Mouse (Mus musculus): ENCODE measurements around the gene Pml. TPM values are rescaled to one million over a fixed set of nuclear protein-coding genes. Genes with fewer than 3 reads are reported as not detected.
A peak's percentile ranks its signal among the peaks of the same experiment; 100 is the strongest.
"Not testable (repeated sequence)": the region's sequence is repeated elsewhere in the genome, so short reads cannot be mapped to it uniquely, and the experiment has no call there.

Gene Pml
- polyA plus RNA-seq, 1 experiment from 2014 or later = 10.6 TPM

DNA sequence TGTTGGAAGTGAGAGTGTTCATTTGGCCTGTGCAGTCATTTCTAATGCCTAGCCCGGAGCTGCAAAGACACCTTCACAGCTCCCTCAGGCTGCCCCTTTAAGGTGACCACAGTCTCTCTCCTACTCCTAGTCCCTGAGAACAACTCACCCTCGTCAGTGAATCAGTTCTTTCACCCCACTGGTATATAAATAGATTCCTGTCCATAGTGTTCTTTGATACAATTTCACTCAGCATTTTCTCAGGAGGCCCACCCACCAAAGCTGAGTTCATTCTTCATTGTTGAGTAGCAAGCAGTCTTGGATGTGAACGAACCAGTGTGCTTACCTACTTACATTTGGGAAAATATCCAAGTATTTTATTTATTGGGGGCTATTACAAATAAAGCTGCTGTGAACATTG is 25.0 kb upstream of the Pml start:
- H3K27ac ChIP-seq (ENCODE audit: low read depth, low read length) = no peak overlapping the region
- no peak for ATAC-seq (ENCODE audit: insufficient read depth, low FRiP score, low TSS enrichment)
- peaks cover 4% of the 10 kb centered on the region; the same call in 1 of the 2 replicates for H3K4me1 ChIP-seq (ENCODE audit: control insufficient read depth, insufficient read depth, low read length)
- H3K9me3 ChIP-seq (ENCODE audit: control insufficient read depth, low read length) = no peaks in the 10 kb centered on the region
- H3K4me2 ChIP-seq (ENCODE audit: low read depth) = no peak overlapping the region
- 60% methylated on average over 3 of the region's 3 CpGs for WGBS
- DNase-seq (ENCODE audit: low spot score) = no peak
- H3K36me3 ChIP-seq (ENCODE audit: control insufficient read depth, insufficient read depth, low read length) = no peaks in the 10 kb centered on the region
- H3K27me3 ChIP-seq (ENCODE audit: control insufficient read depth, insufficient read depth, low read length) = no peaks in the 10 kb centered on the region
- H3K9ac ChIP-seq (ENCODE audit: low read length) = no peak overlapping the region
- no peak overlapping the region for H3K4me3 ChIP-seq (ENCODE audit: low read depth, low read length)

DNA sequence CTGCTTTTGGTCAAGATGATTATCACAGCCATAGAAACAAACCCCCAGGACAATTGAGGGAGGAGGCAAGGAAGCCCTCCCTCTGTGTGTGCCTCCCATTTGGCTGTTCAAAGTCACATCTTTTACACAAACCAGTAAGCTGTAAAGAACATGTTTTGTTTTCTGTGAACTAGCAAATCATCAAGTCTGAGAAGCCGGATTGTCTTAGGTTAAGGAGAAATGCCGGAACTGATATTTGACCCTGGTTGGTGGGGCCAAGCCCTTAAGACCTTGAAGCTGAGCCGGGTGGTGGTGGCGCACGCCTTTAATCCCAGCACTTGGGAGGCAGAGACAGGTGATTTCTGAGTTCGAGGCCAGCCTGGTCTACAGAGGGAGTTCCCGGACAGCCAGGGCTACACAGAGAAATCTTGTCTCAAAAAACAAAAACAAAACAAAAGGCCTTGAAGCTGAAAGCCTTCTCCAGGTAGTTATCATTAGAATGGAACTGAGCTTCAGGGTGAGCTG is 24.6 kb upstream of the Pml start:
- 84% methylated on average over 7 of the region's 7 CpGs for WGBS
- no peaks in the 10 kb centered on the region for H3K27me3 ChIP-seq (ENCODE audit: control insufficient read depth, insufficient read depth, low read length)
- no peak for DNase-seq (ENCODE audit: low spot score)
- no peak overlapping the region for H3K4me3 ChIP-seq (ENCODE audit: low read depth, low read length)
- H3K4me2 ChIP-seq (ENCODE audit: low read depth) = no peak overlapping the region
- ATAC-seq (ENCODE audit: insufficient read depth, low FRiP score, low TSS enrichment) = no peak
- H3K36me3 ChIP-seq (ENCODE audit: control insufficient read depth, insufficient read depth, low read length) = no peaks in the 10 kb centered on the region
- no peak overlapping the region for H3K27ac ChIP-seq (ENCODE audit: low read depth, low read length)
- H3K9ac ChIP-seq (ENCODE audit: low read length) = no peak overlapping the region
- peaks cover 4% of the 10 kb centered on the region; the same call in 1 of the 2 replicates for H3K4me1 ChIP-seq (ENCODE audit: control insufficient read depth, insufficient read depth, low read length)
- no peaks in the 10 kb centered on the region for H3K9me3 ChIP-seq (ENCODE audit: control insufficient read depth, low read length)

DNA sequence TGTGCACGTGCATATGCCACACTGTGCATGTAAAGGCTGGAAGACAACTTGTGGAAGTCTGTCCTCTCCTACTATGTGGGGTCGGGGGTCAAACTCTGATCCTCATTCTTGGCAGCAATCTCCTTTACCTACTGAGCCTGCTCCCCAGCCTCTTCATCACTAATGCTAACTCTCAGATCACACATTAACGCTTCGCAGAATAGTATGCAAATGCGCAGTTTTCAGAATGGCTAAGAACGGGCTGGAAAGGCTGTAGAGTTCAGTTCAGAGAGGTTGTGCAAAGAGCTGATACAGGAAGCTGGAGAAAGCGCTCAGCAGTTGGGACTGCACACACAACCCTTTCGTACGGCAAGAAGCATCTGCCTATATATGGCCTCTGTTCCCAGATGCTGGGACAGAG is 23.3 kb upstream of the Pml start:
- H3K9ac ChIP-seq (ENCODE audit: low read length) = no peak overlapping the region
- 77% methylated on average over 9 of the region's 9 CpGs for WGBS
- H3K9me3 ChIP-seq (ENCODE audit: control insufficient read depth, low read length) = no peaks in the 10 kb centered on the region
- H3K36me3 ChIP-seq (ENCODE audit: control insufficient read depth, insufficient read depth, low read length) = no peaks in the 10 kb centered on the region
- ATAC-seq (ENCODE audit: insufficient read depth, low FRiP score, low TSS enrichment) (no peak), DNase-seq (ENCODE audit: low spot score) (no peak)
- no peak overlapping the region for H3K27ac ChIP-seq (ENCODE audit: low read depth, low read length)
- no peak overlapping the region for H3K4me2 ChIP-seq (ENCODE audit: low read depth)
- H3K27me3 ChIP-seq (ENCODE audit: control insufficient read depth, insufficient read depth, low read length) = no peaks in the 10 kb centered on the region
- no peak overlapping the region for H3K4me3 ChIP-seq (ENCODE audit: low read depth, low read length)
- peaks cover 4% of the 10 kb centered on the region; the same call in 1 of the 2 replicates for H3K4me1 ChIP-seq (ENCODE audit: control insufficient read depth, insufficient read depth, low read length)

DNA sequence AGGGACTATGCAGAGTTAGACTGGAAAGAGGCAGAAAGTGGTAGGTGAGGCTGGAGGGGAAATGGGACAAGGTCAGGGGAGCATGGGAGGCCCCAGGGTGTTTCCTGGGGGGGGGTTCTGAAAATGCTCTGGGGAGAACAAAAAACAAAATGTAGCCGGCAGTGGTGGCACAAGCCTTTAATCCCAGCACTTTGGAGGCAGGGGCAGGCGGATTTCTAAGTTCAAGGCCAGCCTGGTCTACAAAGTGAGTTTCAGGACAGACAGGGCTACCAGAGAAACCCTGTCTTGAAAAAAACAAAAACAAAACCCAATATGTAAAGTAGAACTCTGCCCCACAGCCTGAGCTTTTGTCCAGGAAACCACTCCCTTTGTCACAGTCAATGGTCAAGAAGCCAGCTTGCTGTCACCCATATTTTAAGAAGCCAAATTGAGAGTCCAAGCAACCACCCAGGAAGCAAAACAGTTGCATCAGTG is 22.5 kb upstream of the Pml start:
- Histone ChIP-seq H3K36me3 (ENCODE audit: control insufficient read depth, insufficient read depth, low read length) (no peaks in the 10 kb centered on the region), H3K4me1 (ENCODE audit: control insufficient read depth, insufficient read depth, low read length) (peaks cover 4% of the 10 kb centered on the region; the same call in 1 of the 2 replicates), H3K4me3 (ENCODE audit: low read depth, low read length) (no peak overlapping the region), H3K9ac (ENCODE audit: low read length) (no peak overlapping the region), H3K4me2 (ENCODE audit: low read depth) (no peak overlapping the region), H3K27ac (ENCODE audit: low read depth, low read length) (no peak overlapping the region), H3K9me3 (ENCODE audit: control insufficient read depth, low read length) (no peaks in the 10 kb centered on the region), H3K27me3 (ENCODE audit: control insufficient read depth, insufficient read depth, low read length) (no peaks in the 10 kb centered on the region)
- 82% methylated on average over 2 of the region's 2 CpGs for WGBS
- DNase-seq (ENCODE audit: low spot score) (no peak), ATAC-seq (ENCODE audit: insufficient read depth, low FRiP score, low TSS enrichment) (no peak)

DNA sequence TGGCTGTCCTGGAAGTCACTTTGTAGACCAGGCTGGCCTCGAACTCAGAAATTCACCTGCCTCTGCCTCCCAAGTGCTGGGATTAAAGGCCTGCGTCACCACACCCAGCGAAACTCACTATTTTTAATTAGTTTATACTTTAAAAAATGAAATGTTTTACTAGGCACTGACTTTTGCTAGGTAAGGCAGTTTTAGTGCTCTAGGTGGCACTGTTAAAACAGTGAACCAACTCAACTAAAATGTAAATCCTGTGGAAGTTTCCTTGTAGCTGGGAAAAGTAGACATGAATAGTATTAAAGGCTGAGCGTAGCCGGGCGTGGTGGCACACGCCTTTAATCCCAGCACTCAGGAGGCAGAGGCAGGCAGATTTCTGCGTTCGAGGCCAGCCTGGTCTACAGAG is 22.0 kb upstream of the Pml start:
- not testable (repeated sequence) for H3K27me3 ChIP-seq (ENCODE audit: control insufficient read depth, insufficient read depth, low read length); DNase-seq (ENCODE audit: low spot score); H3K9me3 ChIP-seq (ENCODE audit: control insufficient read depth, low read length); ATAC-seq (ENCODE audit: insufficient read depth, low FRiP score, low TSS enrichment); H3K4me2 ChIP-seq (ENCODE audit: low read depth); H3K36me3 ChIP-seq (ENCODE audit: control insufficient read depth, insufficient read depth, low read length); H3K27ac ChIP-seq (ENCODE audit: low read depth, low read length); H3K9ac ChIP-seq (ENCODE audit: low read length); H3K4me3 ChIP-seq (ENCODE audit: low read depth, low read length); H3K4me1 ChIP-seq (ENCODE audit: control insufficient read depth, insufficient read depth, low read length)
- WGBS = 96% methylated on average over 9 of the region's 9 CpGs

DNA sequence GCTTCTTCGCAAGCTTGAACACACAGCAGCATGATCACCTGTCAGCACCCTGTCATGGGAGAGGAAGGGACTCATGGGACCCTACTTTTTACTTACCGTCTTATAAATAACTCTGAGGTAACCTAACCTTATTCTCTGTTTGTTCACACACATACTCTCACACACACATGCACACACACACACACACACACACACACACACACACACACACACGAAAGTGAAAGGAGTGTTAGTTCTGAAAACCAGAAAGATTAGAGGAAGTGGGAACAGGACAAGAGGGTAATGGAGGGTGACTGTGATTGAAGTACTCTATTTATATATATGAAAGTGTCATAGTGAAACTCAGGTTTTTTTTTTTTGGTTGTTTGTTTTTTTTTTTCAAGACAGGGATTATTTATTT is 21.5 kb upstream of the Pml start:
- peaks cover 4% of the 10 kb centered on the region; the same call in 1 of the 2 replicates for H3K4me1 ChIP-seq (ENCODE audit: control insufficient read depth, insufficient read depth, low read length)
- H3K27ac ChIP-seq (ENCODE audit: low read depth, low read length) = no peak overlapping the region
- no peaks in the 10 kb centered on the region for H3K36me3 ChIP-seq (ENCODE audit: control insufficient read depth, insufficient read depth, low read length)
- DNase-seq (ENCODE audit: low spot score) = no peak
- ATAC-seq (ENCODE audit: insufficient read depth, low FRiP score, low TSS enrichment) = no peak
- H3K4me2 ChIP-seq (ENCODE audit: low read depth) = no peak overlapping the region
- H3K4me3 ChIP-seq (ENCODE audit: low read depth, low read length) = no peak overlapping the region
- H3K27me3 ChIP-seq (ENCODE audit: control insufficient read depth, insufficient read depth, low read length) = no peaks in the 10 kb centered on the region
- H3K9ac ChIP-seq (ENCODE audit: low read length) = no peak overlapping the region
- no peaks in the 10 kb centered on the region for H3K9me3 ChIP-seq (ENCODE audit: control insufficient read depth, low read length)
- WGBS = 87% methylated on average over 3 of the region's 3 CpGs

DNA sequence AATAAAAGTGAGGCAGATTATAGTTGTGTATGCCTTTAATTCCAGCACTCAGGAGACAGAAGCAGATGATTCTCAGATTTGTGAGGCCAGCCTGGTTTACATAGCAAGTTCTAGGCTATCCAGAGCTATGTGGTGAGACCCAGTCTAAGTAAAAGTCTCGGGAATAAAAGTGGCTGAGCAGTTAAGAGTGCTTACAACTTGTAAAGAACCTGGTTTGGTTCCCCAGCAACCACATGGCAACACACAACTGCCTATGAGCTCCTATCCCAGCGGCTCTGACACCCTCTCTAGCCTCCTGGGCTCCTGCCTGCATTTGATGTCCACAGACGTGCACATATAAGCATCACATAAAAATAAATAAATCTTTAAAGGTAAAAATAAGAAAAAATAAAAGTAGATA is 20.5 kb upstream of the Pml start:
- no peak for ATAC-seq (ENCODE audit: insufficient read depth, low FRiP score, low TSS enrichment)
- Histone ChIP-seq H3K4me3 (ENCODE audit: low read depth, low read length) (no peak overlapping the region), H3K4me1 (ENCODE audit: control insufficient read depth, insufficient read depth, low read length) (no peaks in the 10 kb centered on the region; the same call in 1 of the 2 replicates), H3K4me2 (ENCODE audit: low read depth) (no peak overlapping the region), H3K27ac (ENCODE audit: low read depth, low read length) (no peak overlapping the region), H3K9ac (ENCODE audit: low read length) (no peak overlapping the region), H3K27me3 (ENCODE audit: control insufficient read depth, insufficient read depth, low read length) (no peaks in the 10 kb centered on the region), H3K36me3 (ENCODE audit: control insufficient read depth, insufficient read depth, low read length) (no peaks in the 10 kb centered on the region), H3K9me3 (ENCODE audit: control insufficient read depth, low read length) (no peaks in the 10 kb centered on the region)
- WGBS = 69% methylated on average over 3 of the region's 3 CpGs
- no peak for DNase-seq (ENCODE audit: low spot score)

DNA sequence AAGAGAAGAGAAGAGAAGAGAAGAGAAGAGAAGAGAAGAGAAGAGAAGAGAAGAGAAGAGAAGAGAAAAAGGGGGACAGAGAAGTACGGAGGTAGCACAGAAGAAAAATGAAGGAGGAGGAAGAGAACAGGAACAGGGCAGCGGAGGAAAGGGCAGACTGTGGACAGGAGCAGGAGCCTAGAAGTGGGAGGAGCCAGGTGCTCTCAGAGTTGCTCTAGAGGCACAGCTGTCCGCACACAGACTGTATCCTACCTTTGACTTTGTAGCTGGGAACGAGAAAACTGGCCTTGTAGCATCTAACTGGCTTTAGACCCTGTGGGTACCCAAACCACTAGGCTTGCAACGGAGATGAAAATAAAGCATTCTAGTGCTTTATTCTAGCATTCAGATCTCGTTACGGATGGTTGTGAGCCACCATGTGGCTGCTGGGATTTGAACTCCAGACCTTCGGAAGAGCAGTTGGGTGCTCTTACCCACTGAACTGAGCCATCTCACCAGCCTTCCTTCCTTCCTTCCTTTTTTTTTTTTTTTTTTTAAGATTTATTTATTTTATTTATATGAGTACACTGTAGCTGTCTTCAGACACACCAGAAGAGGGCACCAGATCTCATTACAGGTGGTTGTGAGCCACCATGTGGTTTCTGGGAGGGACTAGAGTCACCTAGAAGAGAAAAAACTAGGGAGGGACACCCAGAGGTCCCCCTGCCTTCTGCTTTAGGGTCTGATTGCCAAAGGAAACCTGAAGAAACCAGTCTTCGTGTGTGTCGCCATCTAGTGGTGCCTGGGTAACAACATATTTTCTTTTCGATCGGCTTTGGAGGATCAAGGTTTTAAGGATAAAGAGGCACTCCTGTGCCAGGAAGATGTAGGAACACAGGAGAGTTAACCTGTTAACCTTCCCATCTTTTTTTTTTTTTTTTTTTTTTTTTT is 19.1 kb upstream of the Pml start:
- H3K9me3 ChIP-seq (ENCODE audit: control insufficient read depth, low read length) = no peaks in the 10 kb centered on the region
- ATAC-seq (ENCODE audit: insufficient read depth, low FRiP score, low TSS enrichment) (no peak), DNase-seq (ENCODE audit: low spot score) (peak; percentile 77)
- H3K27me3 ChIP-seq (ENCODE audit: control insufficient read depth, insufficient read depth, low read length) = no peaks in the 10 kb centered on the region
- H3K4me2 ChIP-seq (ENCODE audit: low read depth) = no peak overlapping the region
- H3K4me3 ChIP-seq (ENCODE audit: low read depth, low read length) = no peak overlapping the region
- no peaks in the 10 kb centered on the region for H3K36me3 ChIP-seq (ENCODE audit: control insufficient read depth, insufficient read depth, low read length)
- no peak overlapping the region for H3K9ac ChIP-seq (ENCODE audit: low read length)
- no peak overlapping the region for H3K27ac ChIP-seq (ENCODE audit: low read depth, low read length)
- H3K4me1 ChIP-seq (ENCODE audit: control insufficient read depth, insufficient read depth, low read length) = no peaks in the 10 kb centered on the region
- 62% methylated on average over 12 of the region's 12 CpGs for WGBS

DNA sequence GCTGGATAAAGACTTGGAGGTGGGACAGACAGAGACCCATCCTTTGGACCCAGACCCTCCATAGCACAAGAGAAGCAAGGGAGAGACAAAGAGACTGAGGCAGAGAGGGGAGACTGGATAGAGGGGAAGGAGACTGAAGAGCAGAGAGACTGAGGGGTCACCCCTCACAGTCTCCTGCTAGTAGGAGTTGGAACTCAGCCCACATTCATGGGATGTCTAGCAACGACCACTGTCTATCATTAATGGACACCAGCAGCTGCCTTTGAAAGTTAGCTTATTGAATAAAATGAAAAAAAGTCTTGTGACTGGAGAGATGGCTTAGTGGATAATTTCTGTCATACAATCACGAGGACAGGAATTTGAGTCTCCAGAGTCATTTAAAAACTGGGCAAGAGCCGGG is 17.5 kb upstream of the Pml start:
- H3K4me3 ChIP-seq (ENCODE audit: low read depth, low read length) = no peak overlapping the region
- H3K9me3 ChIP-seq (ENCODE audit: control insufficient read depth, low read length) = no peaks in the 10 kb centered on the region
- H3K27me3 ChIP-seq (ENCODE audit: control insufficient read depth, insufficient read depth, low read length) = no peaks in the 10 kb centered on the region
- H3K36me3 ChIP-seq (ENCODE audit: control insufficient read depth, insufficient read depth, low read length) = peaks cover 2% of the 10 kb centered on the region; the same call in 1 of the 2 replicates
- ATAC-seq (ENCODE audit: insufficient read depth, low FRiP score, low TSS enrichment) = no peak
- no peak overlapping the region for H3K9ac ChIP-seq (ENCODE audit: low read length)
- H3K4me1 ChIP-seq (ENCODE audit: control insufficient read depth, insufficient read depth, low read length) = no peaks in the 10 kb centered on the region
- no peak overlapping the region for H3K27ac ChIP-seq (ENCODE audit: low read depth, low read length)
- H3K4me2 ChIP-seq (ENCODE audit: low read depth) = no peak overlapping the region
- DNase-seq (ENCODE audit: low spot score) = no peak
- 86% methylated on average over 3 of the region's 3 CpGs for WGBS

Data from neural tube, embryonic 11.5 days (tissue).